Mouse (Mus musculus) layer of hippocampus, adult 9-11 months (tissue): ENCODE data around the gene Arhgef25.

Experiments used
- DNase-seq: peaks from one replicate; pipeline ENCODE4 v3.0.0; 2022

The Arhgef25 gene

DNA sequence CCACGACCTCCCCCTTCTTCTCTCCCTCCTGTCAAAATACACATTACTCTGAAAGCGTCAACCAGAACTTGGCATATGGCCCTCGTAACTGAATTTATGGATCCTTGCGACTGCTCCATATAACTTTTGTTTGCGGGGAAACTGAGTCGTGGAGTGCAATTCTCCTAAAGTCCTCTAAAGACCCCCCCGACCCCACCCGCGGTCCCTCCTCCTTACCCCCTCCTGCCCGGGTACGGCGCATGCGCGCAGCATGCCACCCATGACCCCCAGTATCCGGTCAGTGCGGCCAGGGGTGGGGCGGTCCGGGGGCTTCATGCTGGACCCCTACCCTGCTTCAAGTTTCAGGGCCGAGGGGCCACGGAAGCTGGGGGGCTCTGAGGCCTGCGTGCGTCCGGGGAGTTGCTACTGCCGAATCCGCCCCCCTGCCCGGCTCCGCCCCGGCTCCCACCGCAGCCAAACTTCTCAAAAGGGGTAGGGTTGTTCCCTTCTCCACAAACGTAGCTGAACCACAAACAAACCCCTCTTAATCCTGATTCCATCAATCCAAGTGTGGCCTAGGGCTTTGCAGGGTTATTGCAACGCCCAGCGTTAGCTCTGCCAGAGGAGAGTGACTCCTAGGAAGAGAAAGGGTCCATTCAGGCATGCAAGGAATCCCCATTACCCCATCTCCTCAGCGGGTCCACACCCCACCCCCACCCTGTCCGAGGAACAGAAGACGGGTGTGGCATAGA is at the start of gene Arhgef25:
Arhgef25 (minus strand) TSS at position 433 of the 731 bp plus-strand sequence.
- no peak for DNase-seq

- DNase-seq = no peak
Observed at GRCm38 (mm10) chr10:127238241-127238824, 48.5 kb upstream of the Arhgef25 start.

- no peak for DNase-seq
Observed at GRCm38 (mm10) chr10:127236541-127236940, 46.7 kb upstream of the Arhgef25 start.

DNA sequence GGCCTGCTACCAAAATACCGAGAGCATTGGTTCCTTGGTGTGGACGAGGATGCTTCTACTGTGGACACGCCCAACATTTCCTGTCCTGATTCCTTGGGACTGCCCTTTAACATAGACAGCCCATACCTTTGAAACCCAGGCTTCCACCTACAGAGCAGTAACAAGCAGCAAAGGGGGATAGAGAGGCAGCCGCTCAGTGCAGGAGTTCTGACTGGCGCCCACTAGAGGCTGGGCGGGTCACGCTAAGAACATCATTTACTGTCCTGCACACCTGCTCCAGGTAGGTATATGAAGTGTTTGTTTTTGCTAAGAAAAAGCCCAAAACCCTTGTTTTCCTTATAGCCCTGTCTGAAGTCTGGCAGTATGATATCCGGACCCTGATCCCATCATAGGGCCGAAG is 43.3 kb upstream of the Arhgef25 start:
- DNase-seq = no peak

DNA sequence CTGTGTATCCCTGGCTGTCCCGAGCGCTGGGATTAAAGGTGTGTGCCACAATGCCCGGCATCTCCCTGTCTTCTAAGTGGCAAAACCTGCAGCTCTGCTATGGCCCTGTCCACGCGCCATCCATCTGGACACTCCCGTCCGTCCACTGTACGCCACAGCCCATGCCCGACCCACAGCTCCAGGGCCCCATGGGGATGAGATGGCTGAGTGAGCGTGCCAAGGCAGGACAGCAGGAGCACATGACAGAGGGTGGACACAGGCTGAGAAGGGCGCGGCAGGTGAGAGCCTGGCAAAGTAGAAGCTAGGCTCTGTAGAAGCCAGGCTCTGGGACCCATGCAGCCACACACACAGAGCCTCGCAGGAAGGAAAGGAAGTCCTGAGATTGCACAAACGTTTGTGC is 41.9 kb upstream of the Arhgef25 start:
- DNase-seq = no peak

GRCm38 (mm10) chr10:127230693-127231092 is 40.8 kb upstream of the Arhgef25 start:
- no peak for DNase-seq

DNA sequence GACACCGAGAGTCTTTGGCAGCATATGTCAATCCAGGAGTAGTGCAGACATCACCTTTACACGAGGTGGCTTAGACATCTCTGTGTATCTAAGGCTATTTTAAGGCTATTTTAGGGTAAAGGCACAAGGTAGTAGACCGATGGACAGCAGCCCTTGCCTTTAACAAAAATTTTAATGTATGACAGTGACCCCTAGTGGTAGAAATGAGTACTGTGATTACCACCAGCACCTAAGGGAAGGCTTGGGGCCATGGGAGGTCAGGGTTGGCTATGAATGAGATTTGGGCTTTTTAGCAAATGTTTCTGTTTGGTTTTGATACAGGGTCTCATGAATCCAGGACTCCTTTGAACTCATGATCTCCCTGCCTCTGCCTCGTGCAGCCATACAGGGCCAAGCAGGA is 39.0 kb upstream of the Arhgef25 start:
- no peak for DNase-seq

GRCm38 (mm10) chr10:127227163-127227562 is 37.3 kb upstream of the Arhgef25 start:
- DNase-seq = no peak

DNA sequence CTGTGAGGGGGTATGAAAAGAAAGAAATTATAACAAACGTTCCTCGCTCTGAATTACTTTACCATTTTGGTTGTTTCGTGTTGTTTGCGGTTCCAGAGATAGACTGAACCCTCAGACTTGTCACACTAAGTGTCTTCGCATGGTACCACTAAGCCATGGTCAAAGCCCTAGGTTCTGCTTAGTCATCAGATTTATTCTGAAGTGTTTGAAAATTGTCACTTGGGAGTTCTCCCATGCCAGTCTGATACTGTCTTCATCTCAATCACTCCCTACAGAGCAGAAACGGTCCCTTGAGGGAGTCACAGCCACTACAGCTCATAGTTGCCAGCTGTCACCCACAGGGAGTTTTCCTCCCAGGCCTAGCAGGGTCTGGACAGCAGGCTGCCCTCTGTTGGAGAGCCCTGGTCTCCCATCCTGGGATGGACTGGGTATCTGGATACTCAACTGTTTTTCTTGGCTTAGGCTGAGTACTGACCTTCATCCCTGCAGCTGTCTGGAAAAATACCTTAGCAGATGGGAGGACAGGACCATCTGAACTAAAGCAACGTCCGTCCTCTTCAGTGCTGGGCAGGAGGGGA is 36.5 kb upstream of the Arhgef25 start:
- DNase-seq = no peak

- no peak for DNase-seq
Observed at GRCm38 (mm10) chr10:127225732-127226131, 35.8 kb upstream of the Arhgef25 start.

GRCm38 (mm10) chr10:127225213-127225612 is 35.3 kb upstream of the Arhgef25 start:
- DNase-seq = no peak

DNA sequence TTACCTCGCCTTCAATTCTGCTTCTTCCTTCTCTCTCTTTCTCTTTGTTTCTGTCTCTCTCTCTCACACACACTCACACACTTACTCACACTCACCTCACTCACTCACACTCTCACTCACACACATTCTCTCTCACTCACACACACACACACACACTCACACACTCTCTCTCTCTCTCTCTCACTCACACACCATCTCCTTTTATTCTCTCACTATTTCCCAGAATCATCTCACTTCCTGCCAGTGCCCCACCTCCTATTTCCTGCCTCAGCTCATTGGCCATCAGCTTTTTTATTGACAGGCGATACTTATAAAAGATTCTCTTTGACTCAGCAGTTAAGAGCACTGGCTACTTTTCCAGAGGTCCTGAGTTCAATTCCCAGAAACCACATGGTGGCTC is 28.5 kb upstream of the Arhgef25 start:
- no peak for DNase-seq

DNA sequence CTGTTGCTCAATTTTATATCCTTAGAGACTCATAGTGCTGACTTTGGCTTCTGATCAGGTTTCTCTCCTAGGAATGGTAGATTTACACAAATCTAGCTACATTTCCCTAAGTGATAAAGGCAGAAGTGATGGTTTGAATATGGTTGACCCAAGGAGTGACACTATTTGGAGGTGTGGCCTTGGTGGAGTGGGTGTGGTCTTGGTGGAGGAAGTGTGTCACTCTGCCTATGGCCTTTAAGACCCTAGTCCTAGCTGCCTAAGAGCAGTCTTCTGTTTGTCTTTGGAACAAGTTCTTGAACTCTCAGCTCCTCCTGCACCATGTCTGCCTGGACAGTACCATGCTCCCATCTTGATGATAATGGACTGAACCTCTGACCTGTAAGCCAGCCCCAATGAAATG is 27.3 kb upstream of the Arhgef25 start:
- DNase-seq = no peak

DNA sequence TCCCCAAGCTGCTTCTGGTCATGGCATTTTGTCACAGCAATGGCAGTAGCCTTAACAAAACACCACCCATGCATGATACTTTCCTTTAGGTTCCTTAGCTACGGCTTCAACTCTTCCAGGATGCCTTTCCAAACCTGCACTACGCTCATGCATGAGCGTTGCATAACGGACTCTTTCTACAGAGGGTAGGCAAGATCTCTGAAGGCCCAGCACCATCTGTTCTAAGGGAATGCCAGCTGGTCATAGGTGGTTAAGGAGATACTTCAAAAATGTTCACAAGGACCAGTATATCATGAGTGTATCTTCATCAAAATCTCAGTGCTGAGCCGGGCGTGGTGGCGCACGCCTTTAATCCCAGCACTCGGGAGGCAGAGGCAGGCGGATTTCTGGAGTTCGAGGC is 26.6 kb upstream of the Arhgef25 start:
- peak; percentile 37 for DNase-seq

DNA sequence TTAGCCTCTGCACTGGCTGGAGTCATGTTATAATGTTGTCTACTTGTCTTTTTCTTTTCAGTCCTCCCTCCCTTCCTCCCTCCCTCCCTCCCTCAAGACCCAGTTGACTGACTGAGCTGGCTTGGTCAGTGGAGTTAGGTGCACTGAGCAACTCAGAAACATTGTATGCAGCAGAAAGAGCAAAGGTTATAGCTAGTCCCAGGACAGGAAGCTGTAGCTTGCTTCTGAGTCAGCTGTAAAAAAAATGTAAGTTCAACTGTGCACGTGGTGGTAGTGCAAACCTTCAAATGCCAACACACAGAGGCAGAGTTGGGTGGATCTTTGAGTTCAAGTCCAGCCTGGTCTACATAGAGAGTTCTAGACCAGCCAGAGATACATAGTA is 24.5 kb upstream of the Arhgef25 start:
- DNase-seq = no peak

DNA sequence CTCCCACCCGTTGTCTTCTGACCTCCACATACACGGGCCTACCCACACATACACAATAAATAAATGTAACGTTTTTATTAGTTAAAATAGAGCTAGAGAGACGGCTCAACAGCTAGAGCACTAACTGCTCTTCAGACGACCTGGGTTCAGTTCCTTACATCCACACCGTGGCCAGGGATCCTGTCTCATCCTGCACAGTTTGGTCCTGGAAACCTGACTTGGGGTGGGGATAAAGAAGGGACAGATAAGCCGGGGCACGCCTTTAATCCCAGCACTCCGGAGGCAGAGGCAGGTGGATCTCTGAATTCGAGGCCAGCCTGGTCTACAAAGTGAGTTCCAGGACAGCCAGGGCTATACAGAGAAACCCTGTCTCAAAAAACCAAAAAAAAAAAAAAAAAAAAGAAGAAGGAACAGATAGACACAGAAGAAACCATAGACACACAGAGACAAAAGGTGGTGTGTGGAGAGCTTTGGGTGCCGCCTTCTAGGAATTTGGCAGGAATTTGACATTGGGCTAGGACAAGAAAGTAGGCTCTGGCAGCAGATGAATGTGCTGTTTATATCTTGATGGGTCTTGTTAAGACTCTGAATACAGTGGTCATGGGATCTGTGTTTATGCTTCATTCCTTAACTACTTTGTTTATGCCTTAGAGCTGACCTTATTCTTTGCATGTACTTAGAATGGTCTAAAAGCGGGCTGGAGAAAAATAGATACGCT is 24.0 kb upstream of the Arhgef25 start:
- no peak for DNase-seq

DNA sequence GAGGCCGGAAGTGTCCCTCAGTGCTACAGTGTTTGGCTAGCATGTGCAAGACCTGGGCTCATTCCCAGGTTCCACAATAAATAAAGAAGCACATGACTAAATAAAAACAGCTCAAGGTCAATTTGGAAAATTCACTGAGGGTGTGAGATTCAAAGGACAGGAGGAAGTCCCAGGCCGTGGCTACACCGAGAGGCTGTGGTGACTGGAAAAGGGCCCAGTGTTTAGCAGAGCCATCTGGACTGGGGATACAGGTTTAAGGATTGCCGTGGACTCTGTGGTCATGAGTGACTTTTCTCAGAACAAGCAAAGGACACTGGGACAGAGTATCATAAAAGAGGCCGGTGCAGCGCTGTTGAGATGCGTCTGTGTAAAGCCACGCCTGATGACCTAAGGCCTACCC is 23.4 kb upstream of the Arhgef25 start:
- no peak for DNase-seq

DNA sequence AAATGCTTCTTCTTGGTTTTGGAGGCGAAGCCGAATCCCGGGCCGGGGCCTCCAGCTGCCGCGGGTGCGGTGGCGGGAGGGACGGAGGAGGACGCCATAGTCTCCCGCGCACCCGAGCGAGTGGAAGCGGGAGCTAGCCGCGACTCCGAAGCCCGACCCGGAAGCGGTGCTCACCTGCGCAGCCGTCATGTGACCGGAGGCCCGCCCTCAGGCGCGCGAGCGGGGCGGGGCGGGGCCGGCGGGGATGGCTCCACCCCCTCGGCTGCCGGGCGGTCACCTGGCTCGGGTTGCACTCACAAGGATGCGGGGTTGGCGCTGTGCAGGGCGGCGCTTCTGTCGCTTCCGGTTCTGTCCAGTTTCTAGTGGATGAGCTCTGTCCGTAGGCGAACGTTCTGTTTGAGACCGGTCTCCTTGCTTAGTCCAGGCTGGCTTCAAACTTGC is 21.6 kb upstream of the Arhgef25 start, which contains the start of gene Pip4k2c:
Pip4k2c (minus strand) TSS at position 172 of the 441 bp plus-strand sequence.
- DNase-seq = peak; percentile 90

DNA sequence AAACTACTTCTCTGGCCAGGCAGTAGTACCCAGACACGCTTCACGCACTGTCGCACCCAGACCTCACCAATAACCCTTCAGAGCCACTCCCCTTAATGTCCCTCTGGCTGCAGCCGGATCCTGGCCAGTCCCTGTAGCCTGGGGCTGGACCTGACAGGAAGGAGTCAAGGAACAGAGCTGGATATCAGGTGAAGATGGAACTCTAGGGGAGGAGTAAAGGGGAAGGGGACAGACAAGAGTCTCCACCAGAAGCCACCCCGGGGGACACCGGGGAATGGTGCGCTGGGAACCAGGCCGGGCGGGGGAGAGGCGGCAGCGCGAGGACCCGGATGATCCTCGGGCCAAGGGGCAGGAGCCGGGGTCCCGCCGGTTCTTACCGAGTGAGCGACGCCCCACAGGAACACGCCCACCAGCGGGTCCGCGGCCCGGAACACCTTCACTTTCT is 21.1 kb upstream of the Arhgef25 start:
- DNase-seq = no peak

DNA sequence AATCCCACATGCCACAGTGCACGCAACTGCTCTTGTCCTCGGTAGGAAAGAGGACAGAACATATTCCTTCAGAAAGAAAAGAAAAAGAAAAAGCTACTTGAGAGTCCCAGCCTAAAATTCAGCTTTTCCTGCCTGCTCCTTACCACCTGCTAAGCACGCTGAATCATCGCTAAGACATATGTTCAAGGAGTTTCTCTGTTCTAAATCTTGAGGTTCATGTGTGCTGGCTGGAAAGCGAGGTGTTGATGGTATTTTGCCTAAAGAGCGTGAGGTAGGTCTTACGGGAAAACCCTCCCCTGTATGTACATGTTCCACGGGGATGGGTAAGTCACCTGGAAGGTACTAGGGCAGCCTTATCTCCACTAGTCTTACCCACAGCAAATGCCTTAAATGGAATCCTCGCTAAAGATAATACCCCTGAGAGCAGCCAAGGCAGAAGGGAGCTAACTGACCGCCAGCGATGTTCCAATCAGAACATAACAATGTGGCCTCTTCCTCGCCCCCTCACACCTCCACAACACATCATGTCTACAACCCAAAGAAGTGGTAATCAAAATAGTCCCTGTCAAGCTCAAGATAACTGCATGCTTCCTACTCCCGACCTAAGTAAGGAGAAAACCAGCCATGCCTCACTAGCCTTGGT is 20.2 kb upstream of the Arhgef25 start:
- no peak for DNase-seq

- DNase-seq = no peak
Observed at GRCm38 (mm10) chr10:127208921-127209320, 19.0 kb upstream of the Arhgef25 start.

DNA sequence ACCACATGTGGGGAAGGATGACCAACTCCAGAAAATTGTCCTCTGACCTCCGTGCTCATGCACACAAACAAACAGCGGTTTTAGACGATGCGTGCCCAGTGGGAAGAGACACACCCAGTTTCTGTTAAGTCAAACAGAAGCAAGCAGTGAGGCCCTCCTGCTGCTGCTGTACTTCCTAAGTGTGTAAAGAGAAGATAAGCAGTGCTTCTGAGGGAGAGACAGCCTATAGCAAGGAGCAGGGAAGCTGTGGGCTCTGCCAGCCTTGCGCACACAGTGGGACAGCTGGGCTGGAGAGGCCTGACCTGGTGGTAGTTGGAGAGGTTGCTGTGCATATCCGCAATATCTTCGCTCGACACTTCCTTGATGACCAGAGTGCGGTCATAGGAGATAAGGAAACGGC is 15.5 kb upstream of the Arhgef25 start:
- no peak for DNase-seq

DNA sequence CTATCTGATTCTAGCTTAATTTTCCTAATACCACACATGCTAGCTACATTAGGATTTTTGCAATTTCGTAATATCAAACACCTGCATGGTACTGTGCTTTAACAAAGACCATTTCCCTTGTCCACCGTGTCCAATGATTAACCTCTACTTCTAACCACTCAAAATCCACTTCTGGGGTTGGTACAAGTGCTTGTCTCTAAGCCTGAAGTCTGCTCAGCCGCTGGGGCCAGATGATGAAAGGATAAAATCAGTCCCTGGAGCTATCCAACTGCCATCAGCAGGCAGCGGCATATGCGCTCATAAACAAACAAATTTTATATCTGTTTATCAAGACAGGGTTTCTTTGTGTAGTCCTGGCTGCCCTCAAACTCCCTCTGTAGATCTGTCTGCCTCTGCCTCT is 14.7 kb upstream of the Arhgef25 start:
- no peak for DNase-seq
